Mouse (Mus musculus) E14TG2a.4 (cell line): ENCODE measurements at regions not wholly inside any gene's neighbourhood (a gene's known extent, or its start where the extent isn't known, plus 50 kb on each side); places are given as distances from the start of the nearest gene placed in this dataset.
"Not testable (repeated sequence)": the region's sequence is repeated elsewhere in the genome, so short reads cannot be mapped to it uniquely, and the experiment has no call there.

Source experiments
- H3K27me3 ChIP-seq: 2 replicates; pipeline ENCODE4 v1.6.1; 2014; ENCODE audit warnings: low read length, control low read depth; ENCODE audit not compliant: insufficient read depth
- H3K36me3 ChIP-seq: 2 replicates; pipeline ENCODE4 v1.6.1; 2014; ENCODE audit warnings: low read length, control low read depth; ENCODE audit not compliant: insufficient read depth
- H3K4me1 ChIP-seq: replicated peaks from 2 replicates; pipeline ENCODE4 v1.6.1; 2014; ENCODE audit warnings: low read depth, low read length, control low read depth
- H3K4me3 ChIP-seq: replicated peaks from 2 replicates; pipeline ENCODE4 v1.5.1; 2014; ENCODE audit warnings: mild to moderate bottlenecking, low read length
- H3K9me3 ChIP-seq: 2 replicates; pipeline ENCODE4 v1.6.1; 2014; ENCODE audit warnings: low read length, control low read depth
- CTCF ChIP-seq: conservative IDR thresholded peaks from 2 replicates; pipeline ENCODE4 v1.5.1; 2014; ENCODE audit warnings: low read length
- NANOG ChIP-seq: IDR thresholded peaks from 2 replicates; pipeline ENCODE4 v1.6.1; 2014; ENCODE audit warnings: borderline replicate concordance, low read length, mixed read lengths
- POU5F1 ChIP-seq: IDR thresholded peaks from 2 replicates; pipeline ENCODE4 v1.6.1; 2014; ENCODE audit warnings: low read length, borderline replicate concordance

GRCm38 (mm10) chr17:91733927-91734324 lies 641.1 kb upstream of the Nrxn1 start:
- no peaks in the 10 kb centered on the region for H3K27me3 ChIP-seq
- H3K4me1 ChIP-seq: no peaks in the 10 kb centered on the region
- H3K4me3 ChIP-seq: no peak overlapping the region
- TF ChIP-seq NANOG: no peak
- no peak for TF ChIP-seq POU5F1
- no peak for TF ChIP-seq CTCF
- H3K36me3 ChIP-seq: no peaks in the 10 kb centered on the region
- no peaks in the 10 kb centered on the region; the same call in 1 of the 2 replicates for H3K9me3 ChIP-seq

GRCm38 (mm10) chr17:91733174-91733926 lies 640.5 kb upstream of the Nrxn1 start:
- H3K9me3 ChIP-seq: no peaks in the 10 kb centered on the region; the same call in 1 of the 2 replicates
- H3K4me1 ChIP-seq: no peaks in the 10 kb centered on the region
- no peaks in the 10 kb centered on the region for H3K27me3 ChIP-seq
- H3K36me3 ChIP-seq: no peaks in the 10 kb centered on the region
- no peak for TF ChIP-seq POU5F1
- no peak overlapping the region for H3K4me3 ChIP-seq

GRCm38 (mm10) chr17:91710412-91710811 lies 617.5 kb upstream of the Nrxn1 start:
- no peaks in the 10 kb centered on the region for H3K4me1 ChIP-seq
- H3K9me3 ChIP-seq: no peaks in the 10 kb centered on the region
- no peak overlapping the region for H3K4me3 ChIP-seq
- no peaks in the 10 kb centered on the region for H3K27me3 ChIP-seq
- no peaks in the 10 kb centered on the region for H3K36me3 ChIP-seq
- TF ChIP-seq POU5F1 (no peak), CTCF (no peak), NANOG (no peak)

- H3K27me3 ChIP-seq: no peaks in the 10 kb centered on the region
- H3K4me1 ChIP-seq: no peaks in the 10 kb centered on the region
- H3K36me3 ChIP-seq: no peaks in the 10 kb centered on the region
- no peak for TF ChIP-seq NANOG
- no peak for TF ChIP-seq CTCF
- TF ChIP-seq POU5F1: no peak
- H3K9me3 ChIP-seq: peaks cover 2% of the 10 kb centered on the region; the same call in 1 of the 2 replicates
- no peak overlapping the region for H3K4me3 ChIP-seq
Measured at GRCm38 (mm10) chr17:91691063-91691462, 598.2 kb upstream of the Nrxn1 start.

GRCm38 (mm10) chr17:91657449-91657848 lies 564.6 kb upstream of the Nrxn1 start:
- no peaks in the 10 kb centered on the region for H3K9me3 ChIP-seq
- no peaks in the 10 kb centered on the region for H3K36me3 ChIP-seq
- no peaks in the 10 kb centered on the region for H3K4me1 ChIP-seq
- H3K4me3 ChIP-seq: no peak overlapping the region
- no peaks in the 10 kb centered on the region for H3K27me3 ChIP-seq
- TF ChIP-seq POU5F1 (no peak), CTCF (no peak), NANOG (no peak)

- no peaks in the 10 kb centered on the region for H3K36me3 ChIP-seq
- H3K9me3 ChIP-seq: no peaks in the 10 kb centered on the region
- no peak overlapping the region for H3K4me3 ChIP-seq
- TF ChIP-seq NANOG (no peak), CTCF (no peak), POU5F1 (no peak)
- H3K27me3 ChIP-seq: no peaks in the 10 kb centered on the region
- H3K4me1 ChIP-seq: no peaks in the 10 kb centered on the region
Measured at GRCm38 (mm10) chr17:91657036-91657435, 564.2 kb upstream of the Nrxn1 start.

GRCm38 (mm10) chr17:91631915-91632314 lies 539.0 kb upstream of the Nrxn1 start:
- H3K27me3 ChIP-seq: no peaks in the 10 kb centered on the region
- no peak for TF ChIP-seq POU5F1
- TF ChIP-seq CTCF: no peak
- no peak for TF ChIP-seq NANOG
- no peak overlapping the region for H3K4me3 ChIP-seq
- no peaks in the 10 kb centered on the region for H3K36me3 ChIP-seq
- no peaks in the 10 kb centered on the region; the same call in 1 of the 2 replicates for H3K9me3 ChIP-seq
- no peaks in the 10 kb centered on the region for H3K4me1 ChIP-seq

GRCm38 (mm10) chr17:91614175-91614574 lies 521.3 kb upstream of the Nrxn1 start:
- H3K9me3 ChIP-seq: peaks cover 15% of the 10 kb centered on the region
- H3K27me3 ChIP-seq, H3K4me3 ChIP-seq, H3K36me3 ChIP-seq, H3K4me1 ChIP-seq: not testable (repeated sequence)

- TF ChIP-seq CTCF (no peak), POU5F1 (no peak), NANOG (no peak)
- H3K36me3 ChIP-seq: no peaks in the 10 kb centered on the region
- H3K9me3 ChIP-seq: peaks cover 15% of the 10 kb centered on the region
- no peaks in the 10 kb centered on the region for H3K4me1 ChIP-seq
- H3K27me3 ChIP-seq: no peaks in the 10 kb centered on the region
- no peak overlapping the region for H3K4me3 ChIP-seq
Measured at GRCm38 (mm10) chr17:91589120-91589519, 496.2 kb upstream of the Nrxn1 start.

- H3K4me1 ChIP-seq, H3K27me3 ChIP-seq, H3K36me3 ChIP-seq, H3K9me3 ChIP-seq, H3K4me3 ChIP-seq: not testable (repeated sequence)
Measured at GRCm38 (mm10) chr17:91551058-91551691, 458.3 kb upstream of the Nrxn1 start.
